Mouse (Mus musculus): ENCODE data around the gene Fasn. TPM values are rescaled to one million over a fixed set of nuclear protein-coding genes. Genes with fewer than 3 reads are reported as not detected.

Gene Fasn
- 6.7 TPM for polyA plus RNA-seq (2015; fragmentation: Illumina TruSeq; extraction: RNeasy Lipid Tissue Mini Kit (QIAGEN cat#74804); ENCODE audit: insufficient read depth, low replicate concordance)

DNA sequence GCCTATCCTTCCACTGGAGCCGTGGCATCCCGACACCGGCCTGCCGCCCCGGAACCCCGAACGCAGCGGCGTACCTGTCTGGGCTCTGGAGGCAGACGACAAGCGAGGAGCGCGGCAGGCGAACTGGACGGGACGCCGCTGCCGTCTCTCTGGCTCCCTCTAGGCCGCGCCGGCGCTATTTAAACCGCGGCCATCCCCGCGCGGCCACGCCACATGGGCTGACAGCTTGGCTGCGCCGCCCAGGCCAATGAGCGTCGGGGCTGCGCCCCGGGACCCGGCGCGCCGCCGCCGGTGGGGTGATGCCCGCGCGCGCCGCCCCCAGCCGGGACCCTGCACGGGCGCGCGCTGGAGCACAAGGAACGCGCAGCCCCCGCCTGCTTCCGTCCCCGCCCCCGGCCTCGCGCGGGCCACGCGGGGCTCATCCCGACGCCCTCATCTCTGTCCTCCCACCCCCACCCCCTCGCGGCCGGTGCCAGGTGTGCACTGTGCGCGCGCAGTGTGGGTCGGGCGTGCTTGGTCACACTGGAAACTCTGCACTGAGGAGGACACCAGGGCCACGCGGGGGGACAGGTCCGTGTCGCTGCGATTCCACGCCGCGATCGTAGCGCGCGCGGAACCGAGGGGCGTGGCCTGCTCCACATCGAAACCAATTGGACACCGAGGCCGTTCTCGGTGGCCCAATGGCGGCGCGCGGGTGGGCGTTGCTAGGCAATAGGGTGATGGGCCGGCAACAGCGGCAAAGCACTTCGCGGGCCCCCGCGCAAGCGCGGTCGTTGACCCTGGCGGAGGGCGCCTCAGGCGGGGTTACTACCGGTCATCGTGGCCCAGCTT, at the start of gene Fasn:
Gene Fasn, minus strand, starts transcription at position 592 of the 831 bp plus-strand sequence.

DNA sequence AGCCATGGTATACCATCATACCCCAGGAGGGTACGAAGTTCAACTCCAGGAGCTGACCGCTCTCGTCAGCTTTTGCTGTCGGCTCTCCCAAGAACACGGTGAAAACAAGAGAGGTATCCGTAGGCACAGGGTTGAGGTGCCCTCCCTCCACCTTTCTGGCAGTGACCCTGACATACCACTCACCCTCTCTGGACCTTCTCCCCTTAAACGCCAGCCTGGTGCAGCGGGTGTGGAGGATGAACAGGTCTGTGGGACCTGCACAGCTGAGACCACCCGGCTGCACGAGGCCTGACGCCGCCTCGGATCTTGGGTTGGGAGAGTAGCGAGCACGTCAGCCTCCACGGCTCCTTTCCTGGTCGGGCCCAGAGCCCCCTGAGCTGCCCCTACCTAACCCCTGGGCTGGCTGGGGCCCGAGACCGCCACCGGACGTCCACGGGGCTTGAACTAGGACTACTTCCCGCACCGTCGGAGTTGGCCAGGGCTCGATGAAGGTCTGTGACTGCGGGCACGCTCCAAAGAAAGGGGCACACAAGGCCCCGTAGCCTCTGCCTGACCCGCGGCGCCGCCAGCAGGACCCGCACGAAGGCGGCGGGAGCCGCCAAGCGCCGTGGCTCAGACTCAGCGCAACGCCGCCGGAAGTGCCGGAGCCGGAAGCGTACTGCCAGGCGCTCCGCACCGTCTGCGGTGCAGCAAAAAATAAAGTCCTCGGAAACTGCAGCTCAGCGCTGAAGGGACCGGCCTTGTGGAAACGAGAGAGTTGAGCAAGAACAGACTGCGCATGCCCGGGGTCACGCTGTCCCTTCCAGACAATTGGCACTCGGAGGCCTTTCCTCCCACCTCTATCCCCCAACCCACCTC, 28.4 kb downstream of the Fasn start, which contains the start of gene Dus1l:
Gene Dus1l, minus strand, starts transcription at position 648 of the 858 bp plus-strand sequence.

DNA sequence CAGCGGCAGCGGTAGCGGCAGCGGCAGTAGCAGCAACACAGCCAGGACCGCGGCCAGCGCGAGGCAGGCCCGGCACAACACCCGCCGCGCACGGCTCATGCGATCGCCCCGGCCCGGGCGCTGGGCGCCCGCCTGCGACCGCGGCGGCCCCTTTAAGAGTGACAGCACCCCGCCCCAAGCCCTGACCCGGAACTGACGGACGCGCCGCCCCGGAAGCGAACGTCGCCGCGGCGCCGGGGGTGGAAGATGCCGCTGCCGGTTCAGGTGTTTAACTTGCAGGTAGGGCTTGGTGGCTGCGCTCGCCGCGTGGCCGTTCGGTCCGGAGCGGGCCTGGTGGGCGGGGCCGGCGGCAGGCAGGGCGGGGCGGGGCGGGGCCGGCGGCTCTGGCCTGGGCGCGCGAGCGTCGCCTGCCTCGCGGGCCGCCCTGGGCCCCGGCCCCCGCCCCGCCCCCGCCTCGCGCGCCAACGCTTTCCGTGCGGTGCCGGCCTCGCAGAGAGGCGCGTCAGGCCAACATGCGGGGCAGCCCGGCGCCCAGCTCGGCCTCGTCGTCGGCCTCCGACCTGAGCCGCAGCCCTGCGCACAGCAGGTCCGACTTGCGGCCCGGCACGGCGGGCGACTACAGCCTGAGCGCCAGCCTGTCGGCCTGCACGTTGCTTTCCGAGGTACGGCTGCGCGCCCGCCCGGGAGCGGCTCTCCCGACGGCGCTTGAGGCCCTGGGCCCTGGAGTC, 40.1 kb downstream of the Fasn start, which contains the start of the genes Rfng and Gps1:
Gene Rfng, minus strand, starts transcription at position 144 of the 728 bp plus-strand sequence.
Gene Gps1, plus strand, starts transcription at position 209 of the 728 bp plus-strand sequence.

DNA sequence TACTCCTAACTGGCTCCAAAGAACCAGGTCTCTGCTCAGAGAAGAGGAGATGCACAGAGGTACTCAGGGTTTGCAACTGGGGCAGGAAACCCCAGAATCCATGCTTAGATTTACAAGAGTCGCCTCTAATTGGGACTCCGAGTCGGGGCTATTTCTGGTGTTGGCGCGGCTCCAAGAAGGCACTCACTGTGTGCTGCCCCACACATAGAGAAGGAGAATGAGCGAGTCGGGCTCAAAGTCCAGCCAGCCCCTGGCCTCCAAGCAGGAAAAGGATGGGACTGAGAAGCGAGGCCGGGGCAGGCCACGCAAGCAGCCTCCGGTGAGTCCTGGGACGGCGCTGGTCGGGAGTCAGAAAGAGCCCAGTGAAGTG, 61.7 kb downstream of the Fasn start, which contains the start of gene Hmga1b:
Gene Hmga1b, plus strand, starts transcription at position 123 of the 370 bp plus-strand sequence.

Other genes starting within 250 kb of the Fasn start
- gene Arhgdia, start 242.9 kb downstream of the Fasn start, polyA plus RNA-seq (2015; fragmentation: Illumina TruSeq; extraction: RNeasy Lipid Tissue Mini Kit (QIAGEN cat#74804); ENCODE audit: insufficient read depth, low replicate concordance): 169 TPM
- gene Alyref, start 226.2 kb downstream of the Fasn start, polyA plus RNA-seq (2015; fragmentation: Illumina TruSeq; extraction: RNeasy Lipid Tissue Mini Kit (QIAGEN cat#74804); ENCODE audit: insufficient read depth, low replicate concordance): 65.0 TPM
- gene Anapc11, start 226.1 kb downstream of the Fasn start, polyA plus RNA-seq (2015; fragmentation: Illumina TruSeq; extraction: RNeasy Lipid Tissue Mini Kit (QIAGEN cat#74804); ENCODE audit: insufficient read depth, low replicate concordance): 30.2 TPM
- gene Npb, start 216.1 kb downstream of the Fasn start, polyA plus RNA-seq (2015; fragmentation: Illumina TruSeq; extraction: RNeasy Lipid Tissue Mini Kit (QIAGEN cat#74804); ENCODE audit: insufficient read depth, low replicate concordance): not detected
- gene Pcyt2, start 206.6 kb downstream of the Fasn start, polyA plus RNA-seq (2015; fragmentation: Illumina TruSeq; extraction: RNeasy Lipid Tissue Mini Kit (QIAGEN cat#74804); ENCODE audit: insufficient read depth, low replicate concordance): 42.1 TPM
- 70.1 TPM for gene Sirt7, start 199.3 kb downstream of the Fasn start, polyA plus RNA-seq (2015; fragmentation: Illumina TruSeq; extraction: RNeasy Lipid Tissue Mini Kit (QIAGEN cat#74804); ENCODE audit: insufficient read depth, low replicate concordance)
- gene Mafg, start 190.9 kb downstream of the Fasn start, polyA plus RNA-seq (2015; fragmentation: Illumina TruSeq; extraction: RNeasy Lipid Tissue Mini Kit (QIAGEN cat#74804); ENCODE audit: insufficient read depth, low replicate concordance): 22.5 TPM
- gene Pycr1, start 180.8 kb downstream of the Fasn start, polyA plus RNA-seq (2015; fragmentation: Illumina TruSeq; extraction: RNeasy Lipid Tissue Mini Kit (QIAGEN cat#74804); ENCODE audit: insufficient read depth, low replicate concordance): 1.8 TPM
- gene Myadml2, start 176.4 kb downstream of the Fasn start, polyA plus RNA-seq (2015; fragmentation: Illumina TruSeq; extraction: RNeasy Lipid Tissue Mini Kit (QIAGEN cat#74804); ENCODE audit: insufficient read depth, low replicate concordance): 0.73 TPM
- not detected for gene Notum, start 163.4 kb downstream of the Fasn start, polyA plus RNA-seq (2015; fragmentation: Illumina TruSeq; extraction: RNeasy Lipid Tissue Mini Kit (QIAGEN cat#74804); ENCODE audit: insufficient read depth, low replicate concordance)
- 22.3 TPM for gene Aspscr1, start 151.6 kb downstream of the Fasn start, polyA plus RNA-seq (2015; fragmentation: Illumina TruSeq; extraction: RNeasy Lipid Tissue Mini Kit (QIAGEN cat#74804); ENCODE audit: insufficient read depth, low replicate concordance)
- gene Cenpx, start 110.8 kb downstream of the Fasn start, polyA plus RNA-seq (2015; fragmentation: Illumina TruSeq; extraction: RNeasy Lipid Tissue Mini Kit (QIAGEN cat#74804); ENCODE audit: insufficient read depth, low replicate concordance): 28.0 TPM
- gene Lrrc45, start 110.6 kb downstream of the Fasn start, polyA plus RNA-seq (2015; fragmentation: Illumina TruSeq; extraction: RNeasy Lipid Tissue Mini Kit (QIAGEN cat#74804); ENCODE audit: insufficient read depth, low replicate concordance): 10.3 TPM
- gene Rac3, start 103.1 kb downstream of the Fasn start, polyA plus RNA-seq (2015; fragmentation: Illumina TruSeq; extraction: RNeasy Lipid Tissue Mini Kit (QIAGEN cat#74804); ENCODE audit: insufficient read depth, low replicate concordance): 1.2 TPM
- 7.8 TPM for gene Dcxr, start 97.3 kb downstream of the Fasn start, polyA plus RNA-seq (2015; fragmentation: Illumina TruSeq; extraction: RNeasy Lipid Tissue Mini Kit (QIAGEN cat#74804); ENCODE audit: insufficient read depth, low replicate concordance)
- gene Cbr2, start 92.4 kb downstream of the Fasn start, polyA plus RNA-seq (2015; fragmentation: Illumina TruSeq; extraction: RNeasy Lipid Tissue Mini Kit (QIAGEN cat#74804); ENCODE audit: insufficient read depth, low replicate concordance): 1.7 TPM
- 0.40 TPM for gene Hmga1b, start 61.8 kb downstream of the Fasn start, polyA plus RNA-seq (2015; fragmentation: Illumina TruSeq; extraction: RNeasy Lipid Tissue Mini Kit (QIAGEN cat#74804); ENCODE audit: insufficient read depth, low replicate concordance)
- gene Rfng, start 40.3 kb downstream of the Fasn start, polyA plus RNA-seq (2015; fragmentation: Illumina TruSeq; extraction: RNeasy Lipid Tissue Mini Kit (QIAGEN cat#74804); ENCODE audit: insufficient read depth, low replicate concordance): 9.5 TPM
- 50.2 TPM for gene Gps1, start 40.3 kb downstream of the Fasn start, polyA plus RNA-seq (2015; fragmentation: Illumina TruSeq; extraction: RNeasy Lipid Tissue Mini Kit (QIAGEN cat#74804); ENCODE audit: insufficient read depth, low replicate concordance)
- 29.3 TPM for gene Dus1l, start 28.1 kb downstream of the Fasn start, polyA plus RNA-seq (2015; fragmentation: Illumina TruSeq; extraction: RNeasy Lipid Tissue Mini Kit (QIAGEN cat#74804); ENCODE audit: insufficient read depth, low replicate concordance)
- gene Ccdc57, start 108.3 kb upstream of the Fasn start, polyA plus RNA-seq (2015; fragmentation: Illumina TruSeq; extraction: RNeasy Lipid Tissue Mini Kit (QIAGEN cat#74804); ENCODE audit: insufficient read depth, low replicate concordance): 0.43 TPM
- gene Slc16a3, start 123.9 kb upstream of the Fasn start, polyA plus RNA-seq (2015; fragmentation: Illumina TruSeq; extraction: RNeasy Lipid Tissue Mini Kit (QIAGEN cat#74804); ENCODE audit: insufficient read depth, low replicate concordance): 2.0 TPM
- 123 TPM for gene Csnk1d, start 166.8 kb upstream of the Fasn start, polyA plus RNA-seq (2015; fragmentation: Illumina TruSeq; extraction: RNeasy Lipid Tissue Mini Kit (QIAGEN cat#74804); ENCODE audit: insufficient read depth, low replicate concordance)
- 54.7 TPM for gene Cd7, start 214.9 kb upstream of the Fasn start, polyA plus RNA-seq (2015; fragmentation: Illumina TruSeq; extraction: RNeasy Lipid Tissue Mini Kit (QIAGEN cat#74804); ENCODE audit: insufficient read depth, low replicate concordance)
- not detected for gene Sectm1b, start 239.0 kb upstream of the Fasn start, polyA plus RNA-seq (2015; fragmentation: Illumina TruSeq; extraction: RNeasy Lipid Tissue Mini Kit (QIAGEN cat#74804); ENCODE audit: insufficient read depth, low replicate concordance)

All from spleen, adult 10 weeks (tissue).